Mouse (Mus musculus): ENCODE measurements around the gene Orai3. TPM values are rescaled to one million over a fixed set of nuclear protein-coding genes. Genes with fewer than 3 reads are reported as not detected.

Gene Orai3
- polyA plus RNA-seq, 1 experiment from 2014 or later = 12.9 TPM

GRCm38 (mm10) chr7:127799738-127800137 lies 30.1 kb downstream of the Orai3 start:
- H3K4me1 ChIP-seq (ENCODE audit: control insufficient read depth, low read depth, low read length) = peaks cover 10% of the 10 kb centered on the region
- no peak overlapping the region for H3K4me2 ChIP-seq (ENCODE audit: low read depth, low read length)
- H3K36me3 ChIP-seq (ENCODE audit: control insufficient read depth, insufficient read depth) = peaks cover 43% of the 10 kb centered on the region
- no peaks in the 10 kb centered on the region for H3K9me3 ChIP-seq (replicated peaks; ENCODE audit: control insufficient read depth, low read length)
- no peak overlapping the region for H3K4me3 ChIP-seq (ENCODE audit: low read depth, low read length)
- H3K27ac ChIP-seq (ENCODE audit: low read length) = no peak overlapping the region
- H3K9ac ChIP-seq (ENCODE audit: low read depth, low read length) = no peak overlapping the region
- 58% methylated on average over 1 of the region's 1 CpGs for whole genome bisulfite sequencing (ENCODE audit: insufficient replicate concordance)
- no peak for ATAC-seq (ENCODE audit: low read depth)
- H3K27me3 ChIP-seq (ENCODE audit: control insufficient read depth, insufficient read depth, low read depth, low read length) = no peaks in the 10 kb centered on the region

- H3K36me3 ChIP-seq (ENCODE audit: control insufficient read depth, insufficient read depth) = peaks cover 39% of the 10 kb centered on the region
- H3K4me2 ChIP-seq (ENCODE audit: low read depth, low read length) = peak within 1 kb of the TSS; percentile 41
- peak; percentile 73 for ATAC-seq (ENCODE audit: low read depth)
- H3K4me1 ChIP-seq (ENCODE audit: control insufficient read depth, low read depth, low read length) = peaks cover 18% of the 10 kb centered on the region
- no peaks in the 10 kb centered on the region for H3K9me3 ChIP-seq (replicated peaks; ENCODE audit: control insufficient read depth, low read length)
- peak within 1 kb of the TSS; percentile 35 for H3K27ac ChIP-seq (ENCODE audit: low read length)
- H3K4me3 ChIP-seq (ENCODE audit: low read depth, low read length) = peak within 1 kb of the TSS; percentile 24
- H3K9ac ChIP-seq (ENCODE audit: low read depth, low read length) = peak within 1 kb of the TSS; percentile 42
- H3K27me3 ChIP-seq (ENCODE audit: control insufficient read depth, insufficient read depth, low read depth, low read length) = no peaks in the 10 kb centered on the region
- WGBS (ENCODE audit: insufficient replicate concordance) = 30% methylated on average over 4 of the region's 6 CpGs
These were observed 30.9 kb downstream of the Orai3 start, which contains the start of gene Hsd3b7 for GRCm38 (mm10) chr7:127800435-127801009. TSS of gene Hsd3b7 (plus strand) at chr7:127800604.

- WGBS (ENCODE audit: insufficient replicate concordance) = 70% methylated on average over 8 of the region's 8 CpGs
- H3K27me3 ChIP-seq (ENCODE audit: control insufficient read depth, insufficient read depth, low read depth, low read length) = no peaks in the 10 kb centered on the region
- H3K4me3 ChIP-seq (ENCODE audit: low read depth, low read length) = peak overlapping the region; percentile 24
- peaks cover 22% of the 10 kb centered on the region for H3K4me1 ChIP-seq (ENCODE audit: control insufficient read depth, low read depth, low read length)
- peak; percentile 28 for ATAC-seq (ENCODE audit: low read depth)
- peak overlapping the region; percentile 35 for H3K27ac ChIP-seq (ENCODE audit: low read length)
- H3K9ac ChIP-seq (ENCODE audit: low read depth, low read length) = peak overlapping the region; percentile 42
- no peaks in the 10 kb centered on the region for H3K9me3 ChIP-seq (replicated peaks; ENCODE audit: control insufficient read depth, low read length)
- peak overlapping the region; percentile 41 for H3K4me2 ChIP-seq (ENCODE audit: low read depth, low read length)
- peaks cover 33% of the 10 kb centered on the region for H3K36me3 ChIP-seq (ENCODE audit: control insufficient read depth, insufficient read depth)
These were observed 31.5 kb downstream of the Orai3 start for GRCm38 (mm10) chr7:127801010-127801621.

DNA sequence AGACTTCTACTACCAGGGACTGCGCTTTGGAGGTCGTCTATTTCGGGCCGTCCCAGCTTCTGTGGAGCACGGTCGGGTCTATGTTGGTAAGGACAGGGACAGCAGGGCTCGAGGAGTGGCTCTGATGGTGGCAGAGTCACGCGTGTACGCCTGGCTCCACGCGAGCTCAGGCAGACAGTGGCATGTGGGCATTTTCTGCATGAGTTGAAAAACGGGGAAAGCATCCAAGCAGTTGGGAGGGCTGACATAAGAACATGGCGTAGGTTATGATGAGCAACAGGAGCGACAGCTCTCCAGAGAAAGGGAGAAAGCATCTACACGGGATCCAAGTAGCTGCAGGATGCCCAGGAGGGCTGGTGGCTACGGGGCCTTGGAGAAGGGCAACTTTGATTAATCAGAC lies 32.7 kb downstream of the Orai3 start:
- no peak overlapping the region for H3K4me3 ChIP-seq (ENCODE audit: low read depth, low read length)
- no peak overlapping the region for H3K27ac ChIP-seq (ENCODE audit: low read length)
- H3K9ac ChIP-seq (ENCODE audit: low read depth, low read length) = no peak overlapping the region
- peaks cover 21% of the 10 kb centered on the region for H3K36me3 ChIP-seq (ENCODE audit: control insufficient read depth, insufficient read depth)
- H3K4me2 ChIP-seq (ENCODE audit: low read depth, low read length) = no peak overlapping the region
- 83% methylated on average over 17 of the region's 17 CpGs for WGBS (ENCODE audit: insufficient replicate concordance)
- peaks cover 29% of the 10 kb centered on the region for H3K4me1 ChIP-seq (ENCODE audit: control insufficient read depth, low read depth, low read length)
- no peak for ATAC-seq (ENCODE audit: low read depth)
- H3K27me3 ChIP-seq (ENCODE audit: control insufficient read depth, insufficient read depth, low read depth, low read length) = no peaks in the 10 kb centered on the region
- no peaks in the 10 kb centered on the region for H3K9me3 ChIP-seq (replicated peaks; ENCODE audit: control insufficient read depth, low read length)

- H3K4me2 ChIP-seq (ENCODE audit: low read depth, low read length) = no peak overlapping the region
- H3K4me1 ChIP-seq (ENCODE audit: control insufficient read depth, low read depth, low read length) = peaks cover 33% of the 10 kb centered on the region
- no peak overlapping the region for H3K4me3 ChIP-seq (ENCODE audit: low read depth, low read length)
- no peaks in the 10 kb centered on the region for H3K36me3 ChIP-seq (ENCODE audit: control insufficient read depth, insufficient read depth)
- no peaks in the 10 kb centered on the region for H3K9me3 ChIP-seq (replicated peaks; ENCODE audit: control insufficient read depth, low read length)
- 31% methylated on average over 5 of the region's 5 CpGs for WGBS (ENCODE audit: insufficient replicate concordance)
- no peaks in the 10 kb centered on the region for H3K27me3 ChIP-seq (ENCODE audit: control insufficient read depth, insufficient read depth, low read depth, low read length)
- no peak; the same call in 1 of the 2 replicates for ATAC-seq (ENCODE audit: low read depth)
- H3K9ac ChIP-seq (ENCODE audit: low read depth, low read length) = no peak overlapping the region
- H3K27ac ChIP-seq (ENCODE audit: low read length) = peak overlapping the region; percentile 69
These were observed 39.2 kb downstream of the Orai3 start for GRCm38 (mm10) chr7:127808821-127809220.

- Histone ChIP-seq H3K4me3 (ENCODE audit: low read depth, low read length) (no peak overlapping the region), H3K9me3 (replicated peaks; ENCODE audit: control insufficient read depth, low read length) (no peaks in the 10 kb centered on the region), H3K36me3 (ENCODE audit: control insufficient read depth, insufficient read depth) (no peaks in the 10 kb centered on the region), H3K9ac (ENCODE audit: low read depth, low read length) (no peak overlapping the region), H3K4me1 (ENCODE audit: control insufficient read depth, low read depth, low read length) (peaks cover 23% of the 10 kb centered on the region), H3K4me2 (ENCODE audit: low read depth, low read length) (no peak overlapping the region), H3K27ac (ENCODE audit: low read length) (no peak overlapping the region), H3K27me3 (ENCODE audit: control insufficient read depth, insufficient read depth, low read depth, low read length) (no peaks in the 10 kb centered on the region)
- ATAC-seq (ENCODE audit: low read depth) = no peak
- 55% methylated on average over 1 of the region's 1 CpGs for WGBS (ENCODE audit: insufficient replicate concordance)
These were observed 40.2 kb downstream of the Orai3 start for GRCm38 (mm10) chr7:127809846-127810245.

DNA sequence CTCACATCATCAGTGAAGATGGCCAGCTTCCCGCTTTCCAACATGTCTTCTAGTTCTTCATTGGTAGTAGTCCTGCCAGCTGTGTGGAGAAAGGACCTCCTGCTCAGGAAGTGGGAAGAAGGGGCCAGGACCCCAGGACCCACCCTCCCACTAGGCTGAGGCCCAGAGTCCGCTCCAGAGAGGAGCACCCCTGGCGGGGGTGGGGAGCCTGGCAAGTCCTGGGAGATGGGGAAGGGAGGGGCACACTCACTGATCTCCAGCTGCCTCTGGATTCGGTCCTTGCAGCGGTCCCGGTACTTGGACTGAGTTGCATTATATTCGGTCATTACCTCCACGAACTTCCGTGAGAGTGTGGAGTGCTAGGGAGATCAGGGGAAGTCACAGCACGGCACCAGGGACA lies 41.0 kb downstream of the Orai3 start:
- H3K27ac ChIP-seq (ENCODE audit: low read length) = no peak overlapping the region
- no peaks in the 10 kb centered on the region for H3K9me3 ChIP-seq (replicated peaks; ENCODE audit: control insufficient read depth, low read length)
- no peaks in the 10 kb centered on the region for H3K27me3 ChIP-seq (ENCODE audit: control insufficient read depth, insufficient read depth, low read depth, low read length)
- no peak overlapping the region for H3K4me3 ChIP-seq (ENCODE audit: low read depth, low read length)
- no peaks in the 10 kb centered on the region for H3K36me3 ChIP-seq (ENCODE audit: control insufficient read depth, insufficient read depth)
- H3K4me2 ChIP-seq (ENCODE audit: low read depth, low read length) = no peak overlapping the region
- ATAC-seq (ENCODE audit: low read depth) = no peak
- H3K9ac ChIP-seq (ENCODE audit: low read depth, low read length) = no peak overlapping the region
- WGBS (ENCODE audit: insufficient replicate concordance) = 89% methylated on average over 10 of the region's 10 CpGs
- peaks cover 19% of the 10 kb centered on the region for H3K4me1 ChIP-seq (ENCODE audit: control insufficient read depth, low read depth, low read length)

GRCm38 (mm10) chr7:127811240-127811639 lies 41.6 kb downstream of the Orai3 start:
- WGBS (ENCODE audit: insufficient replicate concordance) = 68% methylated on average over 4 of the region's 4 CpGs
- ATAC-seq (ENCODE audit: low read depth) = no peak
- peaks cover 22% of the 10 kb centered on the region for H3K4me1 ChIP-seq (ENCODE audit: control insufficient read depth, low read depth, low read length)

DNA sequence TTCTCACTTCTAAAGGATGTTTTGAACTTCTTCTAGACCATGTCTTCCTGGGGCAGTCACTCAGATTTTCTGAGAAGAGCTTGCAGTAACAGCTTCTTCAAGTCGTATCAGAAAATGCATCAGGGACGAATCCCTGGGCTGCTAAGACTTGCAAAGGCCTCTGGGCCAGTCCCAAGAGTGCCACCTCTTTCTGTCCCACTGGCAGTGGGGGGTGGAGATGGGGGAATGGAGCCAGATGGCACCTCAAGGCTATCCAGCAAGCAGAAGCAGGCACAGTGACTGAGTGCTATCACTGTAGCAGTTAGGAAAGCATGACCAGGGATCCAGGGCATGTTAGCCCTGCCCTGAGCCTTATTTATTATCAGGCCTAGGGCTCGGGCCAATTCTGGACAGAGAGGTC lies 42.7 kb downstream of the Orai3 start:
- no peak overlapping the region for H3K4me2 ChIP-seq (ENCODE audit: low read depth, low read length)
- H3K27me3 ChIP-seq (ENCODE audit: control insufficient read depth, insufficient read depth, low read depth, low read length) = no peaks in the 10 kb centered on the region
- peaks cover 17% of the 10 kb centered on the region for H3K4me1 ChIP-seq (ENCODE audit: control insufficient read depth, low read depth, low read length)
- no peak overlapping the region for H3K9ac ChIP-seq (ENCODE audit: low read depth, low read length)
- no peaks in the 10 kb centered on the region for H3K36me3 ChIP-seq (ENCODE audit: control insufficient read depth, insufficient read depth)
- no peak overlapping the region for H3K27ac ChIP-seq (ENCODE audit: low read length)
- 57% methylated on average over 3 of the region's 3 CpGs for WGBS (ENCODE audit: insufficient replicate concordance)
- H3K4me3 ChIP-seq (ENCODE audit: low read depth, low read length) = no peak overlapping the region
- ATAC-seq (ENCODE audit: low read depth) = no peak
- no peaks in the 10 kb centered on the region for H3K9me3 ChIP-seq (replicated peaks; ENCODE audit: control insufficient read depth, low read length)

More at GRCm38 (mm10) chr7:127811240-127811639, 41.6 kb downstream of the Orai3 start:
- no peak overlapping the region for H3K27ac ChIP-seq (ENCODE audit: low read length)
- no peaks in the 10 kb centered on the region for H3K27me3 ChIP-seq (ENCODE audit: control insufficient read depth, insufficient read depth, low read depth, low read length)
- H3K9ac ChIP-seq (ENCODE audit: low read depth, low read length) = no peak overlapping the region
- H3K9me3 ChIP-seq (replicated peaks; ENCODE audit: control insufficient read depth, low read length) = no peaks in the 10 kb centered on the region
- H3K36me3 ChIP-seq (ENCODE audit: control insufficient read depth, insufficient read depth) = no peaks in the 10 kb centered on the region
- H3K4me2 ChIP-seq (ENCODE audit: low read depth, low read length) = no peak overlapping the region
- no peak overlapping the region for H3K4me3 ChIP-seq (ENCODE audit: low read depth, low read length)
